Mouse (Mus musculus): Measurements from ENCODE around the gene Gm29797. TPM values are rescaled to one million over a fixed set of nuclear protein-coding genes. Genes with fewer than 3 reads are reported as not detected.

Gene Gm29797
- polyA plus RNA-seq (2016; fragmentation: Nextera tagmentation; extraction: Ambion mirVana) = not detected in 2 replicates

DNA sequence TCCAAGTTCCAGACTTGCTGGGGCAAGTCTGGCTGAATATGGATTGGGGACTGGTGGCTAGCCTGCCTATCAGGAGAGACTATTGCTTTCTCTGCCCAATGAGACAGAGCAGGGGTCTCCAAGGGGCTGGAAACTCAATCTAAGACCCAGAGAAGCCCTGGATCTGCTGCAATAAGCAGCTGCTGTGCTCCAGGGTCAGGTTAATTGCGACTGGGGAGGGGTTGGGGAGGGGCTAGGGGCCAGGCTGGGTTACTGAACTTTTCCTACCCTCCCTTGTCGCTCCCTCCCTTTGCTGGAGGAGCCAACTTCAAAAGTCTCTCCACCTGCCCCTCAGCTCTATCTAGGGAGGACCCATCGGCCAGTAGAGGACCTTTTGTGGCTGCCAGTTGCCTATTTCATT lies at the start of gene Gm29797:
Gm29797 (plus strand) TSS at position 301 of the 400 bp plus-strand sequence.
- Histone ChIP-seq H3K9ac (no peak within 1 kb of the TSS), H3K4me2 (no peak within 1 kb of the TSS), H3K4me1 (replicated peaks) (peaks cover 29% of the 10 kb centered on the region), H3K4me3 (no peak within 1 kb of the TSS), H3K36me3 (peaks cover 52% of the 10 kb centered on the region), H3K27me3 (replicated peaks) (no peaks in the 10 kb centered on the region), H3K9me3 (replicated peaks) (no peaks in the 10 kb centered on the region), H3K27ac (ENCODE audit: poor library complexity, severe bottlenecking) (no peak within 1 kb of the TSS)
- whole genome bisulfite sequencing = 73% methylated on average over 3 of the region's 3 CpGs
- no peak for ATAC-seq (ENCODE audit: insufficient number of reproducible peaks, low FRiP score)

DNA sequence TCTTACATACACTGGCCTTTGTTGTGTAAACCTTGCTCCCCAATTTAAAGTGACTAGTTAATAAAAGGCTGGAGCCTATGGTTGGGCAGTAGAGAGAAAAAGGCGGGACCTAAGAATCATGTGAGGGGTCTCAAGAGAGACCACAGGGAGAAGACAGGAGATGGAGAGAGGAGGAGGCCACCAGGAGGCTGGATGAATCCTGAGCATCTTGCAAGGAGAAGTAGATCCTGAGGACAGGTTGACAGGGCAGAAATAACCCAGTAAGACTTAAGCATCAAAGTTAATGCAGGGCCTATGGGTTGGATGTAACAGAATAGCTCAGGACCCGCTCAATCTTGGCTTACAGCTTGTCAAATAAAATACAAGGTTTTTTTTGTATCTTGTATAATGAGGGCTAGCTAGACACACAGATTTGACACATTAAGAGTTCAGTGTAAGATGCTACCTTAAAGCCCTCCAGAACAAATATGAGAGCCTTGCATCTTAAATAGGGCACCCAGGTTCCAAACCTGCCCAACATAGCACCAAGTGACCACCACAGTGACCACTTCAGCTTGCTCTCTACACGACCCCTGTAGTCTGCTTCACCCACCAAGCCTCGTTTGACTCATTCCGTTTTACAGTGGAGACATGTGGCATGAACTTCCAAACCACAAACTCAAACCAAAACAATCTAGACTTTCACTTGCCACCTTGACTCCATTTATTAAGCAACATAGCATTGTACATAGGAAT lies 37.9 kb upstream of the Gm29797 start:
- Histone ChIP-seq H3K9me3 (replicated peaks) (no peaks in the 10 kb centered on the region), H3K27me3 (replicated peaks) (no peaks in the 10 kb centered on the region), H3K36me3 (peaks cover 57% of the 10 kb centered on the region), H3K9ac (no peak overlapping the region), H3K4me3 (no peak overlapping the region), H3K4me1 (replicated peaks) (no peaks in the 10 kb centered on the region), H3K27ac (ENCODE audit: poor library complexity, severe bottlenecking) (no peak overlapping the region), H3K4me2 (no peak overlapping the region)
- no peak for ATAC-seq (ENCODE audit: insufficient number of reproducible peaks, low FRiP score)
- WGBS = 83% methylated on average over 5 of the region's 5 CpGs

DNA sequence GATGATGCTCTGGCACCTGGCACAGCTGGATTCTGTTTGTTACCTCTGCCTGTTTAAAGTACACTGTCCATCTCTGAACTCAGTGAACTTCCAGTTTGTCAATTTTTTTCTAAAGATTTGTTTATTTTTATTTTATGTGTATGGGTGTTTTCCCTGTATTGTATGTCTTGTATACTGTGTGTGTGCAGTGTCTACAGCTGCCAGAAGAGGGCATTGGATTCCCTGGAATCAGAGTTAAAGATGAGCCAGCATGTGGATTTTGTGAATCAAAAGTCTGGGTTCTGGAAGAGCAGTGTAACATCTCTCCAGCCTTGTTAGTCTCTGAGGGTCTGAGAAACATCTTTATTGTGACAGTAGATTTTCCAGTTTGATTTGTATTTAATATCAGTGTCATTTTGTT lies 33.4 kb upstream of the Gm29797 start:
- no peak overlapping the region for H3K4me3 ChIP-seq
- no peaks in the 10 kb centered on the region for H3K4me1 ChIP-seq (replicated peaks)
- peaks cover 56% of the 10 kb centered on the region for H3K36me3 ChIP-seq
- no peak overlapping the region for H3K4me2 ChIP-seq
- H3K27ac ChIP-seq (ENCODE audit: poor library complexity, severe bottlenecking) = no peak overlapping the region
- H3K27me3 ChIP-seq (replicated peaks) = no peaks in the 10 kb centered on the region
- H3K9ac ChIP-seq = no peak overlapping the region
- ATAC-seq (ENCODE audit: insufficient number of reproducible peaks, low FRiP score) = no peak
- no peaks in the 10 kb centered on the region for H3K9me3 ChIP-seq (replicated peaks)

DNA sequence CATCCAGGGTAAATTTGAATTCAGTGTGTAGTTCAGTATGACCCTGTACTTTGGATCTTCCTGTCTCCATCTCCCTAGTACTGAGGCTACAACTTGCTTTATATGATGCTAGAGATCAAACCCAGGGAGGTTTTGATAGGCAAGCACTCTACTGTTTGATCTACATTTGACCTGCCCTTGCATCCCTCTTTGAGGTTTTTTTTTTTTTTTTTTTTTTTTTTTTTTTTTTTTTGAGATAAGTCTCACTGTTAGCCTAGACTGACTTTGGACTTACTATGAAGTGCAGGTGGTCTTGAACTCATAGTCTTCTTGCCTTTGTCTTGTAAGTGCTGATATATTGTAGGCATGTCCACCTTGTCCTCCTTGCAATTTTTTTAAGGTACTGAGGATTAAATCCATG lies 28.4 kb upstream of the Gm29797 start:
- H3K9me3 ChIP-seq (replicated peaks) = no peaks in the 10 kb centered on the region
- no peak overlapping the region for H3K9ac ChIP-seq
- H3K27ac ChIP-seq (ENCODE audit: poor library complexity, severe bottlenecking) = no peak overlapping the region
- H3K4me1 ChIP-seq (replicated peaks) = no peaks in the 10 kb centered on the region
- peaks cover 54% of the 10 kb centered on the region for H3K36me3 ChIP-seq
- no peaks in the 10 kb centered on the region for H3K27me3 ChIP-seq (replicated peaks)
- H3K4me2 ChIP-seq = no peak overlapping the region
- no peak for ATAC-seq (ENCODE audit: insufficient number of reproducible peaks, low FRiP score)
- no peak overlapping the region for H3K4me3 ChIP-seq

DNA sequence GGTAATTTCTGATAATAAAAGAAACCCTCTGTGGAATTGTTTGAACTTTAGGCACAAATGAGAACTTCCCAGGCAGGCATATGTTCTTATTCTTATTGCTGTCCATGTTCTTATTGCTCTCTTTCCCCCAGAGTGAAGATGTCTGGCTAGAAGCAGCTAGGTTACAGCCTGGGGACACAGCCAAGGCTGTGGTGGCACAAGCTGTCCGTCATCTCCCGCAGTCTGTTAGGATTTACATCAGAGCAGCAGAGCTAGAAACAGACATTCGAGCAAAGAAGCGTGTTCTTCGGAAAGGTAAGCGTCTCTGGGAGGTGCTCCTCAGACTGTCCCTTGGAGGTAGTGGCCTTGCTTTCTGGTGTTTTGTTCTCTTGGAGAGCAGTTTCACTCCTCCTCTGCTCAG lies 24.2 kb upstream of the Gm29797 start:
- no peaks in the 10 kb centered on the region for H3K27me3 ChIP-seq (replicated peaks)
- H3K4me2 ChIP-seq = no peak overlapping the region
- H3K27ac ChIP-seq (ENCODE audit: poor library complexity, severe bottlenecking) = no peak overlapping the region
- no peak overlapping the region for H3K9ac ChIP-seq
- ATAC-seq (ENCODE audit: insufficient number of reproducible peaks, low FRiP score) = no peak
- peaks cover 77% of the 10 kb centered on the region for H3K36me3 ChIP-seq
- 95% methylated on average over 6 of the region's 6 CpGs for WGBS
- H3K4me3 ChIP-seq = no peak overlapping the region
- no peaks in the 10 kb centered on the region for H3K4me1 ChIP-seq (replicated peaks)
- no peaks in the 10 kb centered on the region for H3K9me3 ChIP-seq (replicated peaks)

DNA sequence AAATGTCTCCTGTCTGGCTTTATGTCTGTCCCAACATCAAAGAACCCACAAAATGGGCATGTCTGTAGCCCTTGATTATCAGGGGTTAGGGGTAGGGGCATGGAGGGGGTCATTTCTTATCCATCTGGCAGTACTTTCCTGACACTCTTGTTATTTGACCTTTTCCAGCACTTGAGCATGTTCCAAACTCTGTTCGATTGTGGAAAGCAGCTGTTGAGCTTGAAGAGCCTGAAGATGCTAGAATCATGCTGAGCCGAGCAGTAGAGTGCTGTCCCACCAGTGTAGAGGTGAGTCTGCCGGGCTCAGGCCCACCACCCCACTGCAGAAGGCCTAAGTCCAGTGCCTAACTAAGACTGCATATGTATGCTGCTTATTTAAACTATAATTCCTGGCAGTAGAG lies 21.0 kb upstream of the Gm29797 start:
- Histone ChIP-seq H3K4me2 (no peak overlapping the region), H3K27ac (ENCODE audit: poor library complexity, severe bottlenecking) (no peak overlapping the region), H3K4me1 (replicated peaks) (no peaks in the 10 kb centered on the region), H3K27me3 (replicated peaks) (no peaks in the 10 kb centered on the region), H3K9me3 (replicated peaks) (no peaks in the 10 kb centered on the region), H3K9ac (no peak overlapping the region), H3K4me3 (no peak overlapping the region), H3K36me3 (peaks cover 87% of the 10 kb centered on the region)
- WGBS = 86% methylated on average over 3 of the region's 3 CpGs
- ATAC-seq (ENCODE audit: insufficient number of reproducible peaks, low FRiP score) = no peak

DNA sequence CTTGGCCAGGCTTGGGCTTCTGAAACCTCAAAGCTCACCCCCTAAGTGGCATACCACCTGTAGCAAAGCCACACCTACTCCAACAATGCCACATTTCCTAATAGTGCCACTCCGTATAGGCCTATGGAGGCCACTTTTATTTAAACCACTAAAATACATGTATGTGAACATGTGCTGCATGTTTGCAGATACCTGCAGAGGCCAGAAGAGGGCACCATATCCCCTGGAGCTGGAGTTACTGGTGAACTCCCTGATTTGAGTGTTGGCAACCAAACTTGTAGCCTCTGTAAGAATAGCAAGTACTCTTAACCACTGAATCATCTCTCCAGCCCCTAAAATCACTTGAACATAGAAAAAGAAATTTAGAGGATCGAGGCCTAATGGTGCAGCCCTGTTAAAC lies 12.5 kb upstream of the Gm29797 start:
- H3K27ac ChIP-seq (ENCODE audit: poor library complexity, severe bottlenecking) = no peak overlapping the region
- H3K9ac ChIP-seq = no peak overlapping the region
- WGBS = 86% methylated on average over 2 of the region's 2 CpGs
- H3K4me2 ChIP-seq = no peak overlapping the region
- H3K27me3 ChIP-seq (replicated peaks) = no peaks in the 10 kb centered on the region
- 0 out of 2 replicates have a peak, but pooled peaks have one; percentile 42 for ATAC-seq (ENCODE audit: insufficient number of reproducible peaks, low FRiP score)
- peaks cover 87% of the 10 kb centered on the region for H3K36me3 ChIP-seq
- no peak overlapping the region for H3K4me3 ChIP-seq
- H3K4me1 ChIP-seq (replicated peaks) = no peaks in the 10 kb centered on the region
- H3K9me3 ChIP-seq (replicated peaks) = no peaks in the 10 kb centered on the region

DNA sequence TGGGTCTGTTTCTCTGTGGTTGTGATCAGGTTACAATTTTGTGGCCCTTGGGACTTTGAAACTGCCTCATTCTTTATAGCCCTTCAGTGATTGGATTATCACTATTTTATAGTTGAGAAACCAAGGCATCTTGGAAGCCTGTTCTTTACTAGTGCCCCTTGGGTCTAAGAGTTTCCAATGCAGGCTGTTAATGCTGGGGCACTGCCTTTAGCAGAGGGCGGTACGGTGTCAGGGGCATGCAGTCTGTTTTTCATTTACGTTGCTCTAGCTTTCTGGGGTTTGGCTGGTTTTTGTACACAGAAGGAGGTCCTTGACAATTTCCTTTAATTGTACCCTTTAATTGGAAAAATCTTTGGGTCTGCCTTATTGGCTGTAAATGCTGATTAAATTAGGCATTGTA lies 11.2 kb upstream of the Gm29797 start:
- H3K4me3 ChIP-seq = no peak overlapping the region
- 93% methylated on average over 3 of the region's 3 CpGs for WGBS
- no peaks in the 10 kb centered on the region for H3K27me3 ChIP-seq (replicated peaks)
- no peaks in the 10 kb centered on the region for H3K4me1 ChIP-seq (replicated peaks)
- peaks cover 89% of the 10 kb centered on the region for H3K36me3 ChIP-seq
- no peak overlapping the region for H3K9ac ChIP-seq
- no peaks in the 10 kb centered on the region for H3K9me3 ChIP-seq (replicated peaks)
- ATAC-seq (ENCODE audit: insufficient number of reproducible peaks, low FRiP score) = no peak
- H3K27ac ChIP-seq (ENCODE audit: poor library complexity, severe bottlenecking) = no peak overlapping the region
- H3K4me2 ChIP-seq = no peak overlapping the region

DNA sequence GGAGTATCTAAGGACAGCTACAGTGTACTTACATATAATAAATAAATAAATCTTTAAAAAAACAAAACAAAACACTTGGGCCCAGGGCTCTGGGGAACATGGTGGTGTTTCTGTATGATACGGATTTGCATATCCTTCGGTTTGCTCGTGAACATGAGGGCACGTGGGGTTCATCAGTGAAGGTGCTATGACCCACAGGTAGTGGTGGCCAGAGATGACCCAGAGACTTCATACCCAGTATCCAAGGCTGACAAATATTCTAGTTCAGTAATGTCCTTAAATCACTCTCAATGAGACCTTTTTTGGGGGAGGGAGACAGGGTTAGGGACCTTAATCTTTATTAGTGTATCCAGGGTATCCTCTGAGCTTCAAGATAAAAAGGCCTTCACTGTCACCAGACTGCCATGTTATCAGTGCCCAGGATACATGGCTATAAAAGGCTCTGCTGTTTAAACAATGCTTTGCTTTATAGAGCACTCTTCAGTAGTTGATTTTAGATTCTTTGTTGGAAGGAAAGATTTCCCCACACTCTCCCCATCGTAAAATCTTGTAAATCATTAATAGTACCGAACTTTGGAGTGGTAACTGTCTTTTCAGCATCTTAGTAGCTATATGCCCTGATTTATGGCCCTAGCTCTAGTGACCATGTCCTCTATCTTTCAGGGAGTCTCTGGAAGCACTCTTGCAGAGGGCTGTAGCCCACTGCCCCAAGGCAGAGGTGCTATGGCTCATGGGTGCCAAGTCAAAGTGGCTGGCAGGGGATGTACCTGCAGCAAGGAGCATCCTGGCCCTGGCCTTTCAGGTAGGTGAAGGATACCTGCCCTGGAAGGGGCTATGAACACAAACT lies 10.0 kb upstream of the Gm29797 start:
- Histone ChIP-seq H3K4me2 (no peak overlapping the region), H3K4me1 (replicated peaks) (no peaks in the 10 kb centered on the region), H3K36me3 (peaks cover 86% of the 10 kb centered on the region), H3K4me3 (no peak overlapping the region), H3K27me3 (replicated peaks) (no peaks in the 10 kb centered on the region), H3K27ac (ENCODE audit: poor library complexity, severe bottlenecking) (no peak overlapping the region), H3K9me3 (replicated peaks) (no peaks in the 10 kb centered on the region), H3K9ac (no peak overlapping the region)
- ATAC-seq (ENCODE audit: insufficient number of reproducible peaks, low FRiP score) = no peak
- WGBS = 87% methylated on average over 6 of the region's 6 CpGs

DNA sequence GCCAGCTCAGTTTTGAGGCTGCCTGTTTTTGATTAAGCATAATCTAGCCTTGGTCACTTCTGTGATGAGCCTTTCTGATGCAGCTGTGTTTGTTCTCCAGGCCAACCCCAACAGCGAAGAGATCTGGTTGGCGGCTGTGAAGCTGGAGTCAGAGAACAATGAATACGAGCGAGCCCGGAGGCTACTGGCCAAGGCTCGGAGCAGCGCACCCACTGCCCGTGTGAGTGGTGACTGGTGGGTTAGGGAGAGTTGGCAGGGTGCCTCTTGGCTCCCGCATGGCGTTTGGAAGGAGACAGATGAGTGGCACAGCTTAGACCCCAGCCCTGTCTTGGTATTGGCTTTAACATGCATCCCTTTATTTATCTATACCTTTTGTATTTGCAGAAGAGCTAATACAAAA lies 7.9 kb upstream of the Gm29797 start:
- ATAC-seq (ENCODE audit: insufficient number of reproducible peaks, low FRiP score) = no peak
- Histone ChIP-seq H3K9me3 (replicated peaks) (no peaks in the 10 kb centered on the region), H3K27ac (ENCODE audit: poor library complexity, severe bottlenecking) (no peak overlapping the region), H3K4me1 (replicated peaks) (peaks cover 4% of the 10 kb centered on the region), H3K36me3 (peaks cover 92% of the 10 kb centered on the region), H3K4me3 (no peak overlapping the region), H3K9ac (no peak overlapping the region), H3K4me2 (no peak overlapping the region), H3K27me3 (replicated peaks) (no peaks in the 10 kb centered on the region)
- 91% methylated on average over 10 of the region's 10 CpGs for WGBS

DNA sequence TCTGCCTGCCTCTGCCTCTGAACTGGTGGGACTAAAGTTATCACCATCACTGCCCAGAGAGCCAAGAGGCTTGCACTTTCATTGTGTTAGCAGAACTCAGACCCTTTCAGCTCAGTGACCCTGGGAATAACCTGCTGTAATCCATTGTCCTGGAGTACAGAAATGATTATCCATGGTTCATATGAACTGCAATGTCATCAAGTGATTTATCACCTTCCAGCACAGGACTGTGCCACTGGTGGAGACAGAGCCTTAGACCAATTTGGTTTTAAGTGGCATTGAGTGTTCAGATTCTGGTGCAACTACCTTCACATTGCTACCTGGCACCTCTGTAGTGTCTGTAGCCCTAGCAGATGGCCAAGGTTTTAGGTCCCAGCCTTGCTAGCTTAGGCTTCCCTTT lies 3.8 kb upstream of the Gm29797 start:
- no peaks in the 10 kb centered on the region for H3K9me3 ChIP-seq (replicated peaks)
- no peak overlapping the region for H3K4me2 ChIP-seq
- peaks cover 7% of the 10 kb centered on the region for H3K4me1 ChIP-seq (replicated peaks)
- H3K27ac ChIP-seq (ENCODE audit: poor library complexity, severe bottlenecking) = no peak overlapping the region
- H3K36me3 ChIP-seq = peaks cover 82% of the 10 kb centered on the region
- no peak for ATAC-seq (ENCODE audit: insufficient number of reproducible peaks, low FRiP score)
- no peak overlapping the region for H3K9ac ChIP-seq
- no peaks in the 10 kb centered on the region for H3K27me3 ChIP-seq (replicated peaks)
- H3K4me3 ChIP-seq = no peak overlapping the region
